Mouse (Mus musculus): ENCODE data around the gene Med10. TPM values are rescaled to one million over a fixed set of nuclear protein-coding genes. Genes with fewer than 3 reads are reported as not detected.

Gene Med10
- polyA plus RNA-seq, 1 experiment from 2014 or later, result 170 TPM

DNA sequence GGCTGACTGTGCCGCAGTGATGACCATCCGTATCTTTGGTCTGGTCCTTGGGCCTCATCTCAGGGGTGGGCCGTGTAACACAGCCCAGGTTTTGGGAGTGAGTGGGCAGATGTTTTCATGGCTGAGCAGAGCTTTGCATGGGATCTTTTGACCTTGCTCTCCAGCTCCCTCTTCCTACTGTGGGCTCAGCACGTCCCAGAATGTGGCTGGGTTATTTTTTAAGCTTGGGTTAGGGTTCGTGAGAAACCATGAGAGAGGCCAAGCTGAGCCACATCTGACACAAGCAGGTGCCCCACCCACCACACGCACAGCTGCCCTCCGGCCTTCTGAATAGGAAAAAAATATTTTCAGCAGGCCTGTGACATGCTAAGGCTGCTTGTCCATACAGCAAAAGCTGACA, 7.4 kb upstream of the Med10 start:
- no peak overlapping the region for H3K4me3 ChIP-seq
- no peak overlapping the region for H3K4me2 ChIP-seq (replicated peaks)
- WGBS, result 70% methylated on average over 7 of the region's 7 CpGs
- H3K27me3 ChIP-seq, result no peaks in the 10 kb centered on the region
- no peak for ATAC-seq (ENCODE audit: low FRiP score, low read depth)
- H3K4me1 ChIP-seq, result no peaks in the 10 kb centered on the region
- H3K9me3 ChIP-seq, result no peaks in the 10 kb centered on the region
- no peak overlapping the region for H3K9ac ChIP-seq (replicated peaks)
- H3K27ac ChIP-seq (replicated peaks), result no peak overlapping the region
- no peaks in the 10 kb centered on the region for H3K36me3 ChIP-seq

DNA sequence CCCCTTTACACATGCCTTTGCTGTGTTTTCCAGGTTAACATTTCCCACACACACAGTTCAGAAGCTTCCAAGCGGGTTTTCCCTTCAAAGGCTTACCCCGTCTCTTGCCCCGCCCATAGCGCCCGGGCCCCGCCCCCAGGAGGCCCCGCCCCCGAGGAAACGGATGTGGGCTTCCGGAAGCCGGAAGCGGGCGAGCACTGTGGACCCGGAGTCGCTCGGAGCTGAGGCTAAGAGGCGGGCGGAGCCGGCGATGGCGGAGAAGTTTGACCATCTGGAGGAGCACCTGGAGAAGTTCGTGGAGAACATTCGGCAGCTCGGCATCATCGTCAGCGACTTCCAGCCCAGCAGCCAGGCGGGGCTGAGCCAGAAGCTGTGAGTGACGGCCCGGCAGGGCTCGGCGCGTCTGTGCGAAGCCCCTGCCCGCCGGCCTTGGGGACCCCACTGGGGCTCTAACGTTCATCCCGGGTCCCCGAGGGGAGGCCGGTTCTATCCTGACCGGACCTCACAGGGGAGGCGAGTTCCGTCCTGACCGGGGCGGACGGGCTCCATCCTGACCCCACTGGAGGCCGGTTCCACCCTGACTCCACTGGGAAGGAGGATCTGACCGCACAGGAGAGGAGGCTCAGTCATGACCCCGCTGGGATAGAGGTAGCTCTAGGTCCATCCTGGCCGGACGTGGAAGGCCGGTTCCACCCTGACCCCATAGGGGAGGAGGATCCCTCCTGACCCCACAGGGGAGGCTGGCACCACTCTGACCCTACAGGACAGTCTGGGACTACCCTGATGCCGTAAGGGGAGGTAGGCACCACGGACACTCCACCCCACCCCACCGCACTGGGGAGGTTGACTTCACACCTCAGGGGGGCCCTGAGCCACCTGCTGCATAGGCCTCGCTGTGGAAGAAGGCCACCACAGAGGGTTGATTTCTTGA, 7.8 kb downstream of the Med10 start:
- peak overlapping the region; percentile 96 for H3K4me2 ChIP-seq (replicated peaks)
- 1% methylated on average over 50 of the region's 55 CpGs for WGBS
- H3K4me3 ChIP-seq, result peak overlapping the region; percentile 85
- H3K9me3 ChIP-seq, result no peaks in the 10 kb centered on the region
- H3K27ac ChIP-seq (replicated peaks), result no peak overlapping the region; the same call in 1 of the 2 replicates
- H3K4me1 ChIP-seq, result peaks cover 14% of the 10 kb centered on the region
- peak overlapping the region; percentile 75 for H3K9ac ChIP-seq (replicated peaks)
- H3K27me3 ChIP-seq, result no peaks in the 10 kb centered on the region; the same call in 1 of the 2 replicates
- peaks cover 34% of the 10 kb centered on the region for H3K36me3 ChIP-seq
- peak; percentile 97 for ATAC-seq (ENCODE audit: low FRiP score, low read depth)

DNA sequence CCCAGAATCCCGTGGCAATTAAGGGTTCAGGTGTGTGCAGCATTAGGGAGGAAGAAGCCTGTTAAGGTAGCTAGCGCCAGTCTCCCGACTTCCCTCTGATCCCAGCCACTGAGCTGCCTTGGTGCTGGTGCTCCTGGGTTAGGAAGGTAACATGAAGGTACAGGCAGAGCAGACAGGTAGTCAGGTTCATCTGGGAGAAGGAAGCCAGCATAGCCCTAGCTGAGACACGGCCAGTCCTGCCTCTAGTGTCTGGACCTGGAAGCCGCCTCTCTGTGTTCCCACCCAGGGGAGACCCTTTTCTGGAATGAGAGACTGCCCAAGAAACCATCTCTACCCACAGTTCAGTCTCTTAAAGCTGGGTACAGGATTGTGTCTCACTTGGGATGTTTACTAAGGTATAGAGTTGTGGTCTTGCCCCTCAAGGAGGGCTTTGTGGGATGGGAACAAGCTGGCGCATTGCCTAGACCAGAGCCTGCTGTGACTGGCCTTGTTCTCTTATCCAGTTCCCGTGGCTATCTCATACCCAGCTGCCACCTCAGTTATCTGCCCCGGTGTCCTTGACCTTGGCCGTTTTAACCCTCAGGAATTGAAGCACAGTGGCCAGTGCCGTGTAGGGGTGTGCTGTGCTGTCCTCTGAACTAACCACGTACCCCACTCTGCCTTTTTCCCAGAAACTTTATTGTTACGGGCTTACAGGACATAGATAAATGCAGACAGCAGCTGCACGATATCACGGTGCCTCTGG, 8.9 kb downstream of the Med10 start:
- Histone ChIP-seq H3K9me3 (no peaks in the 10 kb centered on the region), H3K9ac (replicated peaks) (peak overlapping the region; percentile 75; the same call in 1 of the 2 replicates), H3K27me3 (no peaks in the 10 kb centered on the region), H3K36me3 (peaks cover 45% of the 10 kb centered on the region), H3K4me3 (peak overlapping the region; percentile 85), H3K4me2 (replicated peaks) (peak overlapping the region; percentile 96), H3K4me1 (peaks cover 14% of the 10 kb centered on the region), H3K27ac (replicated peaks) (no peak overlapping the region)
- ATAC-seq (ENCODE audit: low FRiP score, low read depth), result no peak
- WGBS, result 90% methylated on average over 14 of the region's 14 CpGs

DNA sequence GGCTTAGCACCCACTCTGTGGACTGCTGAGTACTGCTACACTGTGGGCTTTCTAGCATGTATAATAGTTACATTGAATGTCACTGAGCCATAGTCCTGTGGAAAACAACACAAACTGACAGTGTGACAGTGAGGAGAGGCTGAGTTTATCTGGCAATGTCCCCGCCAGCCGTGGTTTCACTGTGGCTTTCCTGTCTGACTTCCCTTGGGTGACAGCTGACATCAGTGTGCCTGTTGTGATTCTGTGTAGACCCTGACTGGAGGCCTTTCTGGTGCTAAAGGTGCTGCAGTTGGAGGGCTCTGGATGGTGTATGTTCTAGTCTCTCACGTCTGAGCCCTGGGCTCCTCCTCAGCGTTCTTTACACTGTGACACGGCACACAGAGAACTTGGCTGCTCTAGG, 11.7 kb downstream of the Med10 start:
- H3K36me3 ChIP-seq, result peaks cover 59% of the 10 kb centered on the region
- H3K4me1 ChIP-seq, result peaks cover 14% of the 10 kb centered on the region
- H3K9me3 ChIP-seq, result no peaks in the 10 kb centered on the region
- no peak overlapping the region for H3K27ac ChIP-seq (replicated peaks)
- H3K9ac ChIP-seq (replicated peaks), result no peak overlapping the region
- no peak overlapping the region for H3K4me2 ChIP-seq (replicated peaks)
- H3K4me3 ChIP-seq, result no peak overlapping the region
- ATAC-seq (ENCODE audit: low FRiP score, low read depth), result no peak
- 94% methylated on average over 5 of the region's 5 CpGs for WGBS
- H3K27me3 ChIP-seq, result no peaks in the 10 kb centered on the region

DNA sequence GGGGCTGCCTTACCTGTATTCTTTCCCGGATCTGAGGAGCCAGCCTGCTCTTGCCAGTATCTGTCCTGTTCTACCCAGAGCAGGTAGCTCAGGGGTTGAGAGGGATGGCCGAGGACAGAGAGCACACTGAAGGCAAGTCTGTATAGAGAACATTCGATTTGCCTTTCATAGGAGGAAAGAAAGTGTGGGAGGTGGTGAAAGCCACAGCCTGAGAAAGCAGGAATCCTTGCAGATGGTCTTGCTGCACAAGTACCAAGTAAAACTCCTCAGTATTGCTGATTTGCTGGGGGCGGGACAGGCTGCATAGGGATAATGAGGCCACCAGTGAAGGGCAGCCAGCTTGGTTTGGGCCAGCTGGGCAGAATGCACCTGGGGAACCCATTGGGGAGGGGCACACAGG, 16.1 kb downstream of the Med10 start:
- ATAC-seq (ENCODE audit: low FRiP score, low read depth), result no peak
- Histone ChIP-seq H3K27ac (replicated peaks) (no peak overlapping the region), H3K9me3 (no peaks in the 10 kb centered on the region), H3K9ac (replicated peaks) (no peak overlapping the region), H3K36me3 (peaks cover 41% of the 10 kb centered on the region), H3K4me2 (replicated peaks) (no peak overlapping the region), H3K27me3 (no peaks in the 10 kb centered on the region), H3K4me1 (no peaks in the 10 kb centered on the region), H3K4me3 (no peak overlapping the region)
- WGBS, result 87% methylated on average over 4 of the region's 4 CpGs

DNA sequence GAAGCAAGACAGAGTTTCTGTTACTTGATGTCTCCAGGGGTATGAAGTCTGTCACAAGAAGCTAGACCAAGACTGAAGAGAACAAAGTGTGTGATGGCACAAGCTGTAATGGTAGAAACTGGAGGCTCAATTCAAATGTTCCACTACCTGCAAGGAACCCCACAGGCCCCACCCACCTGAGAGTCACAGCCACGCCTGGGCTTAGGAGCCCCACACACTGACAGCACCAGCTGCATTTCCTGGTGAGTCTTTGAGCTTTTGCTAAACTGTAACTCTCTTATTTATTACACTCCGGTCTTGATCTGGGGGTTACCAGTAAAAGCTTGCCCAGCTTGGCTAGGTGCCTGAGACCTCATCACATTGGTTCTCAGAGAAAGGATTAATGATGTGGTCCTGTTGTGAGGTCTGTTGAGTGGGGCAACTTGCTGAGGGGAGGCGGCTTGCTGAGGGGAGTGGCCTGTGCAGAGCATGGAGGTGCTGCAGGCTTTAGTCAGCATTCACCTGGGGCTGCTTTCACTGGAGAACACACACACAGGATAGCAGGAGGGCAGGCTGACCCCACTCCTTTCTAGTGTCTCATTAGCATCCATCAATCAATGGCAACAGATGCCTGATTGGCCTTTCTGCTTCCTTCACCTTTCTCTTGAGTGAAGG, 19.1 kb downstream of the Med10 start:
- H3K27me3 ChIP-seq, result no peaks in the 10 kb centered on the region
- 65% methylated on average over 3 of the region's 3 CpGs for WGBS

DNA sequence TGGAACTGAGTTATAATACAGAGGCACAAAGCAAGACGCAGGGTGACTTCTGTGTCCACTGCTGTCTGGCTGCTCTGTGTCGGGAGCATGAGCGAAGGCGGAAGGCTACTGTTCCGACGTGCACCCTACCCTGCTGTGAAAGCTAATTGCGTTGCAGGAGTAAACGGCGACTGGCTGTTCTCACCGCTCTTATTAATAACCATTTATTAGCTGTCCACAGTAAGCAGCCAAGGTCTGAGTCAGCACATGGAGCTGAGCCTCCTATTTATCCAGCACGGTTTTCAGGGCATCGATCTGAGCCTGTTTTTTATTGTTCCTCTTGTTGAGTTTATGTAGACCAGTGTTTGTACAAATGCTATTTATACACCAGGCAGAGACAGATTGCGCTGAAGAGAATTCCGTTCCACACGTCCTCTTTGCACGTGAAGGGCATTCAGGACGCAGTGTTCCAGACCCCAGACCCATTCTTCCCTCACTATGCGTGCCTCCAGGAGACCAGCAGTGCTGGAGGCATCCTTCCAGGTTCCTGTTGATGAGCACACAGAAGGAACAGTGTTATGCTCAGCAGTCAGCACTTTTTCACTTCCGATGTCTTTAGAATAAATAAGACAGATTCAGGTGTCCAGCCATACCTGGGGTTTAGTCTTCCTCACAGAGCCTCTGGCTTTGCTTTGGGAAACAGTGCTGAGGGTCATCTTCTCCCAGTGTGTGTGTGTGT, 21.9 kb downstream of the Med10 start:
- H3K4me3 ChIP-seq, result no peak overlapping the region
- peaks cover 7% of the 10 kb centered on the region; the same call in 1 of the 2 replicates for H3K4me1 ChIP-seq

More for the DNA sequence above, 19.1 kb downstream of the Med10 start:
- H3K9me3 ChIP-seq, result no peaks in the 10 kb centered on the region
- H3K36me3 ChIP-seq, result peaks cover 12% of the 10 kb centered on the region
- peaks cover 7% of the 10 kb centered on the region; the same call in 1 of the 2 replicates for H3K4me1 ChIP-seq
- H3K9ac ChIP-seq (replicated peaks), result no peak overlapping the region
- no peak overlapping the region for H3K4me2 ChIP-seq (replicated peaks)
- ATAC-seq (ENCODE audit: low FRiP score, low read depth), result no peak
- H3K27ac ChIP-seq (replicated peaks), result no peak overlapping the region
- H3K4me3 ChIP-seq, result no peak overlapping the region

DNA sequence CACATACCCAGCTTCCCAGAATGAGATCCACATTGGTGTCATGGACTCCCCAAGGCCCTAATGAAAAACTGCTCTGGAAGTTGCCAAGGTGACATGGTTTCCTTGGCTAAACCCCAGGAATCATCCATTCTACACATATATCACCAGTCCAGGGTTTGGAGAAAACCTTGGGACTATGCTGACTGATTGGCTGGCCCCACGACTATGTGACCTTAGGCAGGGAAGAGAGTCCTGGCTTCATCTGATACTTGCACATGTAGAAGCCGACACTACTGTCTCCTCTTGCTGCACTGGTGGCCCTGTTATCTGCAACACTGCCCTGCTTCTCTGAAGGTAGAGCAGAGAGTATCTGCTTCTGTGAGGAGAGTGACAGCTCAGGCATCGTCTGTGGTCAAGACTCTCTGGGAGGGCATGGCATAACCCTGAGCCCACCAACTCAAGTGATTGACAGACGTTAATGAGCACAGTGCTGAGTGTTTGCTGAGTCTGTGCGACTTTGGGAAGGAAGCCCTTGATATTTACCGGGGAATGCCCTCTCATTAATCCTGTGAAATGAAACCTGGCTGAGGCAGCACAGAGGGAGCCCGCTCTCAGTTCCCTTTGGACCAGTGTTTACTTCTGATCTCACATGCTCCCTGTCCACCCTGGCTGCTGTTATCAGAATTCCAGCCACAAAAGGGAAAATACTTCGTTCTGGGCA, 23.4 kb downstream of the Med10 start:
- no peaks in the 10 kb centered on the region for H3K36me3 ChIP-seq
- H3K27me3 ChIP-seq, result no peaks in the 10 kb centered on the region
- peak overlapping the region; percentile 39; the same call in 1 of the 2 replicates for H3K27ac ChIP-seq (replicated peaks)
- no peak overlapping the region for H3K9ac ChIP-seq (replicated peaks)
- no peaks in the 10 kb centered on the region for H3K9me3 ChIP-seq
- ATAC-seq (ENCODE audit: low FRiP score, low read depth), result peak; percentile 63
- H3K4me1 ChIP-seq, result peaks cover 7% of the 10 kb centered on the region; the same call in 1 of the 2 replicates
- WGBS, result 48% methylated on average over 8 of the region's 8 CpGs
- H3K4me3 ChIP-seq, result no peak overlapping the region
- H3K4me2 ChIP-seq (replicated peaks), result no peak overlapping the region

More for the DNA sequence above, 21.9 kb downstream of the Med10 start:
- H3K27me3 ChIP-seq, result no peaks in the 10 kb centered on the region
- no peak overlapping the region for H3K9ac ChIP-seq (replicated peaks)
- no peaks in the 10 kb centered on the region for H3K36me3 ChIP-seq
- no peak overlapping the region for H3K4me2 ChIP-seq (replicated peaks)
- H3K9me3 ChIP-seq, result no peaks in the 10 kb centered on the region
- H3K27ac ChIP-seq (replicated peaks), result peak overlapping the region; percentile 43
- ATAC-seq (ENCODE audit: low FRiP score, low read depth), result no peak
- 62% methylated on average over 19 of the region's 19 CpGs for WGBS

DNA sequence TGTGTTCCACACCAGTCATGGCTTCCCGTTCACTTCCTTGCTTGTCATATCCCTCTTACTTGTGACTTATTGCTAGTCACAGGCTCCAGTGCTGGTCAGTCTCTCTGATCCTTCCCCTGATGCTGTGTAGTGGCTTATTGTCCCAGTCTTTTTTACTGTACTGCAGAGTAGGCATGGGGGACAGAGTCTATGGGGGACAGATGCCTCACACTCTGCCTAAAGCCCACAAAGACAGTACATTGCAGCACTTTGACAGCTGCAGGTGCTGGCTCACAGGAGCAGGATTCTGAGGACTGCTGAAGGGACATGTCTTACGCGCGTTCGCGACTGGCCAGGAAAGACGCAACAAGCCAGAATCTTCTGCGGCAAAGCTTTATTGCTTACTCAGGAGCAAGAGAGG, 28.4 kb downstream of the Med10 start:
- H3K4me1 ChIP-seq, result no peaks in the 10 kb centered on the region
- no peak overlapping the region for H3K27ac ChIP-seq (replicated peaks)
- H3K9ac ChIP-seq (replicated peaks), result no peak overlapping the region
- H3K27me3 ChIP-seq, result no peaks in the 10 kb centered on the region
- no peaks in the 10 kb centered on the region for H3K36me3 ChIP-seq
- H3K4me3 ChIP-seq, result no peak overlapping the region
- 92% methylated on average over 8 of the region's 8 CpGs for WGBS
- H3K4me2 ChIP-seq (replicated peaks), result no peak overlapping the region
- no peak for ATAC-seq (ENCODE audit: low FRiP score, low read depth)
- H3K9me3 ChIP-seq, result no peaks in the 10 kb centered on the region

DNA sequence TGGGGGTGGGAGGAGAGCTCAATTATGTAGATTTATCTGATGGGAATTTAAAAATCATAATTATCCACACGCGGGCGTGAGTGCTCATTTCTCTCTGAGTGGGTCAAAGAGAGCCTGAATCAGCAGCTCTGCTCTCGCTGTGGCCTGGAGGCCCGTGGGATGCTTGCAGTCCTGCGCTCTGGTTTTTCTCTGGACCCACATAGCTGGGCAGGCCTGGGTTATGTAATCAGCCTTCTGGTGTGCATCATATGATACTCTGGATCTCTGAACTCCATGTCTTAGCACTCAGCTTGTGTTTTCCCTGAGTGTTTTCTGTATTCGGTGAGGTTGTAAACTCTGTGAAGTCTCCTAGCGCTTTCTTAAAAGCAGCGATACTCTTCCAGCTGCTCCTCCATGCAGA, 30.4 kb downstream of the Med10 start:
- Histone ChIP-seq H3K27ac (replicated peaks) (no peak overlapping the region), H3K9ac (replicated peaks) (no peak overlapping the region), H3K9me3 (no peaks in the 10 kb centered on the region), H3K27me3 (no peaks in the 10 kb centered on the region), H3K36me3 (no peaks in the 10 kb centered on the region), H3K4me1 (no peaks in the 10 kb centered on the region), H3K4me2 (replicated peaks) (no peak overlapping the region), H3K4me3 (no peak overlapping the region)
- WGBS, result 92% methylated on average over 9 of the region's 9 CpGs
- ATAC-seq (ENCODE audit: low FRiP score, low read depth), result no peak

DNA sequence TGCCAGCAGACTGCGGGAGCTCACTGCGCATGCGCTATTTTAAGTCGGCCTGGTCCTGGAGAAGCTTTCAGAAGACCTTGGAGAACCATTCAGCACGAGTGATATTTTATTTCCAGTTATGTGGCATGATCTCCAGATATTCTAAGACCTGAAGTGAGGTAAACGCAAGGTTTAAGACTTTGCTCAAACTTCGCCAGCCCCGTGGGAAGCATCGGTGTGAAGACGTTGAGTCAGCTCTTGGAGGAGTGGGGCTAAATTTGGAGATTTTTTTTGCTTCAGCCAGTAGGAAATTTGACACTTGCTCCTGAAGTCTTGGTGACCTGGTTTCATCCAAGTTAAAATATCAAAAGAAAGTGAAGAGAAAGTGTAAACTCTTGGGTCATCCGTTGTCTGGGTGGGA, 31.2 kb downstream of the Med10 start:
- 95% methylated on average over 11 of the region's 11 CpGs for WGBS
- Histone ChIP-seq H3K27ac (replicated peaks) (no peak overlapping the region), H3K4me1 (no peaks in the 10 kb centered on the region), H3K9ac (replicated peaks) (no peak overlapping the region), H3K4me2 (replicated peaks) (no peak overlapping the region), H3K36me3 (no peaks in the 10 kb centered on the region), H3K4me3 (no peak overlapping the region), H3K9me3 (no peaks in the 10 kb centered on the region), H3K27me3 (no peaks in the 10 kb centered on the region)
- ATAC-seq (ENCODE audit: low FRiP score, low read depth), result no peak
